In the genomic region with DNA sequence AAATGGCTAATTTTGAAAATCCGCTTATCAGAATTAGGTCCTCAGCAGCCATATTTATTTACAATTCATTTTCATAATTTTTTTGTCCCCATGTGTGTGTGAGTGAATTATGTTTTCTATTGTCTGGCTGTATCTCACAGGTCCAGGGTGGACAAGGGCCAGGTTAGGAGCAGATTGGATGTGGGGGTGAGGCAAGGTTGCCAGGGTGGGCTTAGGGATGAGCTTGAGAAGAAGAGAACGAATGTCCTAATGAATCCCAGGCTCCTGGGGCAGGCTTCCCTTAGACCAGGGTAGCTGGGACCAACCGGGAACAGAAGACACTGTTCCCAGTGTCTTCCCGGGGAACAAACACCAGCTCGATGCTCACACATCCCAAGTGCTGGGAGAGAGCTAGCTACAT, we compare ENCODE assay signal across 13 mouse cellular contexts.
DNase-seq lines count a peak whose midpoint lies in the region; ATAC-seq lines count a peak whose summit lies in the region.
"Had no signal": no experiment of that assay in that cellular context is flagged by ENCODE, and none has a peak within 500 bp of the region (broad histone marks: within the 10 kb centered on the region; RNA-seq: fewer than 3 reads in every experiment).

No protein-coding gene starts in this region.

- H3K4me1 ChIP-seq in embryonic facial prominence, embryonic 12.5 days = peaks cover 13% of the 10 kb centered on the region
- H3K4me1 ChIP-seq in hindbrain, embryonic 12.5 days = peaks cover 34% of the 10 kb centered on the region
- H3K4me1 ChIP-seq in midbrain, embryonic 13.5 days (replicated peaks) = peaks cover 60% of the 10 kb centered on the region

- H3K9me3 ChIP-seq in embryonic facial prominence, embryonic 12.5 days = no peaks in the 10 kb centered on the region
- no peaks in the 10 kb centered on the region for H3K9me3 ChIP-seq in hindbrain, embryonic 12.5 days (replicated peaks)
- no peaks in the 10 kb centered on the region for H3K9me3 ChIP-seq in midbrain, embryonic 13.5 days

- ATAC-seq in embryonic facial prominence, embryonic 12.5 days (ENCODE audit: insufficient number of reproducible peaks, insufficient read depth, low FRiP score, low TSS enrichment) = no peak
- ATAC-seq in hindbrain, embryonic 12.5 days (ENCODE audit: low FRiP score) = no peak
- ATAC-seq in midbrain, embryonic 13.5 days = no peak
- ATAC-seq in CD4-positive, CD25-positive, alpha-beta regulatory T cell, adult 4 months = no peak
- ATAC-seq in megakaryocyte, adult 5-6 weeks (ENCODE audit: poor library complexity, severe bottlenecking) = no peak
- ATAC-seq: lung, postnatal 0 days had no signal

- H3K36me3 ChIP-seq in embryonic facial prominence, embryonic 12.5 days = no peaks in the 10 kb centered on the region
- no peaks in the 10 kb centered on the region for H3K36me3 ChIP-seq in hindbrain, embryonic 12.5 days
- H3K36me3 ChIP-seq in midbrain, embryonic 13.5 days = no peaks in the 10 kb centered on the region

- no peak overlapping the region for H3K27ac ChIP-seq in embryonic facial prominence, embryonic 12.5 days
- no peak overlapping the region for H3K27ac ChIP-seq in hindbrain, embryonic 12.5 days
- H3K27ac ChIP-seq in midbrain, embryonic 13.5 days = peak overlapping the region; percentile 77
- H3K27ac ChIP-seq: heart, adult 2 months had no signal

- 41% methylated on average over 5 of the region's 5 CpGs for WGBS in embryonic facial prominence, embryonic 12.5 days
- 51% methylated on average over 5 of the region's 5 CpGs for WGBS in hindbrain, embryonic 12.5 days
- 56% methylated on average over 5 of the region's 5 CpGs for WGBS in midbrain, embryonic 13.5 days

- H3K9ac ChIP-seq in embryonic facial prominence, embryonic 12.5 days = no peak overlapping the region
- H3K9ac ChIP-seq in hindbrain, embryonic 12.5 days = 0 out of 2 replicates have a peak overlapping the region, but pooled peaks have one; percentile 24
- peak overlapping the region; percentile 46; the same call in 1 of the 2 replicates for H3K9ac ChIP-seq in midbrain, embryonic 13.5 days (replicated peaks)

- DNase-seq in cerebellum, postnatal 10 days = peak; percentile 63 to 68
- DNase-seq in cerebellum, postnatal 36 days = no peak
- DNase-seq in left cerebral cortex, adult 8-10 months (ENCODE audit: low spot score in 2 of 2) = no peak
- DNase-seq: cerebellum, adult 9-10 months; heart, adult 2 months; kidney, postnatal 36 days had no signal

- H3K27me3 ChIP-seq in embryonic facial prominence, embryonic 12.5 days = peaks cover 19% of the 10 kb centered on the region; the same call in 1 of the 2 replicates
- H3K27me3 ChIP-seq in hindbrain, embryonic 12.5 days = peaks cover 8% of the 10 kb centered on the region
- H3K27me3 ChIP-seq in midbrain, embryonic 13.5 days = no peaks in the 10 kb centered on the region

- peak overlapping the region; percentile 44 for H3K4me2 ChIP-seq in embryonic facial prominence, embryonic 12.5 days (replicated peaks)
- H3K4me2 ChIP-seq in hindbrain, embryonic 12.5 days (replicated peaks) = peak overlapping the region; percentile 48
- H3K4me2 ChIP-seq in midbrain, embryonic 13.5 days (replicated peaks) = peak overlapping the region; percentile 51

- peak overlapping the region; percentile 25; the same call in 1 of the 2 replicates for H3K4me3 ChIP-seq in embryonic facial prominence, embryonic 12.5 days
- H3K4me3 ChIP-seq in hindbrain, embryonic 12.5 days = 0 out of 2 replicates have a peak overlapping the region, but pooled peaks have one; percentile 18
- no peak overlapping the region for H3K4me3 ChIP-seq in midbrain, embryonic 13.5 days (replicated peaks)
- H3K4me3 ChIP-seq: heart, adult 2 months; myocyte had no signal

Comparison
In these comparisons a context has a peak if more than half of its experiments do, and no peak if none do; other contexts are left out.
1. DNase-seq: peak in cerebellum, postnatal 10 days (2 of 2); none in cerebellum, postnatal 36 days (0 of 2) and left cerebral cortex, adult 8-10 months (0 of 2).
2. Peak in every context shown above with its lines, with median percentiles within 50 percentile points of each other: H3K4me2 ChIP-seq.